Mouse (Mus musculus): ENCODE data around the gene Rusc2.

Gene Rusc2

DNA sequence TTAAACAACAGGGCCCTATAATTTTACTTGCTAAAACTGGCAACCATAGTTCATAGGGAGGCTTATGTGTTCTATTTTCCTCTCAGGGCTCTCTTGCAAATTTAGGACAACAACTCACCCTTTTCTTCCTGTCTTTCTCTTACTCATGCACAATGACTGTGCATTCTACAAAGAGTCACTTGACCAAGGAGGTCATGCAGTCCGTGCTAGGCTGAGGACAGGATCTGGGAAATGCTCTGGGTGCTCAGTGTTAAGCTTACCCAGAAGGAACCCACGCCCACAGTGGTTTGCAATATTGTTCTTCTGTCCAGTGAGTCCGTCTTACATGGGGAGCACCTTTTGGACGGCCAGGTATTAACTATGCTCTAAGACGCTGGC, 2.3 kb downstream of the Rusc2 start:
- DNase-seq (ENCODE audit: low read depth, low spot score): no peak

- no peak for DNase-seq (ENCODE audit: low read depth, low spot score)
Measured at GRCm38 (mm10) chr4:43384541-43384940, 2.8 kb downstream of the Rusc2 start.

DNA sequence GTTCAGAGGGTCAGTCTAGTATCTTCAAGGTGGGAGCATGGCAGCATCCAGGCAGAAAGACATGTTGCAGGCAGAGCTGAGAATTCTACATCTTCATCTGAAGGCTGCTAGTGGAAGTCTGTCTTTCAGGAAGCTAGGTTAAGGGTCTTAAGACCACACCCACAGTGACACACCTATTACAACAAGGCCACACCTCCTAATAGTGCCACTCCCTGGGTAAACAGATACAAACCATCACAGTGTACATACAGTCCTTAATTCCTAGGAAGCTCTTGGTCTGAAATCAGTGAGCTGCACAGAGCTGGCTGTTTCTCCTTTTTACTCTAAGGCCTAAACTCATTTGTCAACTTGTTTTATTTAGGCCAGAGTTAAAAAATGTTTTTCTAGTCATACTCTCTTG, 5.2 kb downstream of the Rusc2 start:
- DNase-seq (ENCODE audit: low read depth, low spot score): no peak

- no peak for DNase-seq (ENCODE audit: low read depth, low spot score)
Measured at GRCm38 (mm10) chr4:43389390-43389789, 7.6 kb downstream of the Rusc2 start.

- DNase-seq (ENCODE audit: low read depth, low spot score): no peak
Measured at GRCm38 (mm10) chr4:43389845-43390440, 8.2 kb downstream of the Rusc2 start.

GRCm38 (mm10) chr4:43391521-43392050, 9.8 kb downstream of the Rusc2 start:
- DNase-seq (ENCODE audit: low read depth, low spot score): no peak

- DNase-seq (ENCODE audit: low read depth, low spot score): no peak
Measured at GRCm38 (mm10) chr4:43394345-43394891, 12.6 kb downstream of the Rusc2 start.

GRCm38 (mm10) chr4:43395147-43395546, 13.4 kb downstream of the Rusc2 start:
- DNase-seq (ENCODE audit: low read depth, low spot score): no peak

- DNase-seq (ENCODE audit: low read depth, low spot score): no peak
Measured at GRCm38 (mm10) chr4:43395836-43396235, 14.1 kb downstream of the Rusc2 start.

DNA sequence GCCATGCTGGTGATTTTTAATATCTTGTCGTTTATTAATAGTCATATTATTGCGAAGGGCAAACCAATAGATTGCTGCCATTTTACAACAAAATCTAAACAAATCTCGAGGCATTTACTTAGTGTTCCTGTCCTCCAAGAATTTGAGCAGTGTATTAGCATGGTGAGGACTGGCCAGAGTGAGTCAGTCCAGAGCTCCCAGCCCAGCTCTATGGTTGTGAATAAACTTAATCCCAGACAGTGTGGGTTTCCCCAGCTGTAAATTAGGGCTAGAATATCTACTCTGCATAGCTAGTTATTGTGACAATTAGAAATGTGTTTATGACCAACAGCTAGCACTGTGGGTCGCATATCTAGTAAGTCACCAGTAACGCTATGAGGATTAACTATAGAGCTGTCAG, 14.6 kb downstream of the Rusc2 start:
- DNase-seq (ENCODE audit: low read depth, low spot score): no peak

DNA sequence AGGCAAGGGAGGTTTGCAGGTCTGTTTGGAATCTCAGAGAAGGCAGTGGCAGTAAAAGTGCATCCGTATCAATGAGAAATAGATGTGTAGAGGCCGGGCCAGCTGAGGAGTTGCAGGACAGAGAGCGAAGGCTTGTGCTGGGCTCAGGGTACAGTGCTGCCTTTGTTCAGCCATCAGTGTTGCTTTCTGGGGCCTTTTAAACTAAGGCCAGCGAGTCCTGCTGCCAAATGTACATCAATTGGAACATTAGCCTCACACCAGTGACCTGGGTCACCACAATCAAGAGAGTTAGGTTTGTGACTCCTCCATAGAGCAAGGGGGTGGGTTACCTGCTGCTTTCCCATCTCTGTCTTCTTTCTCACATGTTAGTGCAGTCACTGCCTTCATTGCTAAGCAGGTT, 16.2 kb downstream of the Rusc2 start:
- no peak for DNase-seq (ENCODE audit: low read depth, low spot score)

- no peak for DNase-seq (ENCODE audit: low read depth, low spot score)
Measured at GRCm38 (mm10) chr4:43398829-43399331, 17.1 kb downstream of the Rusc2 start.

- DNase-seq (ENCODE audit: low read depth, low spot score): no peak
Measured at GRCm38 (mm10) chr4:43399391-43400131, 17.8 kb downstream of the Rusc2 start.

DNA sequence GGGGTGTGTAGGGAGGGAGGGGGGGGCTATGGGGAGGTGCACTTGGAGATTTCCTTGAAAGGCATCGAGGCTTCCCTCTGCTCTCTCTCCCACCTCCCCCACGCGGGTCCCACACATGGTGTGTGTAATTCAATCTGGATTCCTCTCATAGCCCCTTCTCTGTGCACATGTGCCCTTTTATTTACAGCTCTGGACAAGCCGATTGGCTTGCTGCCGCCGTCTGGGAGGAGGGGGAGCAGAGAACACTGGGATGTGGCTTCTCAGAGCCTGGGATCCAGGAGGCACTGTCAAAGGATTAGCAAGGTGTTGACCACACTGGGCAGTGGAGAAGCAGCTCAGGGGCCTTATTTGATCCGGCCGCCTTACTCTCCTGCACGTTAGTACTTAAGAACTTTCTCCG, 19.2 kb downstream of the Rusc2 start:
- no peak for DNase-seq (ENCODE audit: low read depth, low spot score)

DNA sequence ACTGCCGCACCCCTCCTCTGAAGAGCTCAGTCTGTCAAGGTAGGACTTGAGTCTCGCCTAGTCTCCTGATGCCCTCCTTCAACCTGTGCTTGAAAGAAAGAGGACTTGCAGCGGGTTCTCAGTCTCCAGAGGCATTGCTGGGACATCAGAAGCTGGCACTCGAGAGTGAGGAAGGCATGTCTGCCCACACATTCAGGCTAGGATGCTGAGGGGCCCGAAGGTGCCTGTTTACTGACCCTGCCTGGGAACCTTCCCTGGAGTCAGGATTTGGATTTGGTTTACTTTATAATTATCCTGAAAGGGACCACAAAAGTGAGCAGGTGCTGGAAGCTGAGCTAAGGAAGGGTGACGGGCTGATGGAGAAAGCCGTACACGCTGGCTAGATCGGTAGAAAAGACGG, 19.7 kb downstream of the Rusc2 start:
- DNase-seq (ENCODE audit: low read depth, low spot score): no peak

- no peak for DNase-seq (ENCODE audit: low read depth, low spot score)
Measured at GRCm38 (mm10) chr4:43402212-43402611, 20.4 kb downstream of the Rusc2 start.

- DNase-seq (ENCODE audit: low read depth, low spot score): no peak
Measured at GRCm38 (mm10) chr4:43404697-43405096, 22.9 kb downstream of the Rusc2 start.

DNA sequence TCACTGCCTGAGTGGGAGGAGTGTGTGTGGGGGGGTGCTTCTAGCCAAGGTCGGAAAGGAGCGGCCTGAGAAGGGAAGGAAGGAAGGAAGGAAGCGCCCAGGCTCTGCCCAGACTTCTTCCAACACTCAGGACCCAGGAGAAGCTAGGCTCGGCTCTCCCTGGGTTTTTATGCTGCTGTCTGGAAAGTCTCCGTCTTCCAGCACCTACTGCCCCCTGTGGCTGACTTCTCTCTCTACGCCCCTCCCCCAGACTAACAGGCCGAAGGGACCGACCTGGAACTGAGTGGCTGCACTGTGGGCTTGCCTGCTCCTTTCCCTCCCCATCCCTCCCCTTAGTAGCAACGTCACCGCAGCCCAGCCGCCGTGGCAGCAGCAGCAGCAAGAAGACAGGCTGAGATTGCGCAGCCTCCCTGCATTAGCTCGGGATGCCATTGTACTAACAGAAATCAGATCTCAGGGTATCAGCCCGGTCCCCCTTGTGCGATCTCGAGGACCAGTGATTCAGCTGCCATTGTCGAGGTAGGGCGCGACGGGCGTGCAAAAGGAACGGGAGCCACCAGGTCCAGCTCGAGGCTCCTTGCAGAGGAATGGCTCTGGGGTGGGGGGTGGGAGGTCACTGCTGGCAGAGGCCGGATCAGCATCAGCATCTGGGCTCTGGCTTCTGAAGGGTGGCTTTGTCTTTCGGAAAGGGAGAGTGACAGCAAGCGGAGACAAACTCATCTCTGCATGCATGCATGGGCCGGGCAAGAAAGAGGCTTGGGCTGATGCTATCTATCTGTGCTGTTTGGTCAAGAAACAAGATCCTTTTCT, 24.6 kb downstream of the Rusc2 start:
- DNase-seq (ENCODE audit: low read depth, low spot score): no peak

DNA sequence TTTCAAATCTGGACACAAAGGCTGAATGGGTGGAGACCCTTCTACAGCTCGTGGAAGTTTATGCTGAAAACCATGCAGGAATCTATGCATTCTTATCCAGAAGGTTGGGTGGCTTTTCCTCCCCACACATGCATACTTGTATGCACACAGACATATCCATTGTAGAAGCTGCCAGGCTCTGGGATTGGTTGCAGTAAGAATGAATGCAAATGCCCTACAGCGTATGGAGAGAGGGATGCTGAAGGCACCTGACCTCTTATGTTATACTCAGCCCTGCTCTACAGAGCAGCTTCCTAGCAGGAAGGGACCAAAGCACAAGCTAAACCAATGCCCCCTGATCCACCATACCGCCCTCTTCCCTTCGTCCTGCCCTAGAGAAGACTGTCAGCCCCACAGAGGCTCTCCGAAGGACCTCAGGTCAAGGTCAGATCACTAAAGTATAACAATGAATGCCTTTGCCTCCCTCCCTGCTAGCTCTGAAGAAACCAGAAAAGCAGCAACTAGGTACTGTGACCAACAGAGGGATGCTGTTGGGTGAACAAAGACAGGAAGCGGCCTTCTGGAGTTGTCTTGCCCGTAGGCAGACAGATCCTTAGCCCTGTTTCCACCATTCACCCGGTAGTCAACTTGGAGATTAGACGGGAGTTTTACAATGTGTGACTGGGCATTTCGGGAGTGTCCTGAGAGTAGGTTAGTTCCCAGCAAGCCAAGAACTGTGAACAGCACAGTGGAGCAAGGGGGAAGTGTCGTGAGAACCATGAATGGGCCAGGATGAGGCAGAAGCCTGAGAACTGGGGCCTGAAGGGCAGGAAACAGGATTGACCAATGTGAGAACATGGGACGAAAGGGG, 25.5 kb downstream of the Rusc2 start:
- no peak for DNase-seq (ENCODE audit: low read depth, low spot score)

GRCm38 (mm10) chr4:43414761-43415160, 33.0 kb downstream of the Rusc2 start:
- DNase-seq (ENCODE audit: low read depth, low spot score): no peak

All from retina, adult 2 months (tissue).